Mouse (Mus musculus): Measurements from ENCODE around the gene Pax5. TPM values are rescaled to one million over a fixed set of nuclear protein-coding genes. Genes with fewer than 3 reads are reported as not detected.

Gene Pax5
- polyA plus RNA-seq, 1 experiment from 2014 or later: not detected

DNA sequence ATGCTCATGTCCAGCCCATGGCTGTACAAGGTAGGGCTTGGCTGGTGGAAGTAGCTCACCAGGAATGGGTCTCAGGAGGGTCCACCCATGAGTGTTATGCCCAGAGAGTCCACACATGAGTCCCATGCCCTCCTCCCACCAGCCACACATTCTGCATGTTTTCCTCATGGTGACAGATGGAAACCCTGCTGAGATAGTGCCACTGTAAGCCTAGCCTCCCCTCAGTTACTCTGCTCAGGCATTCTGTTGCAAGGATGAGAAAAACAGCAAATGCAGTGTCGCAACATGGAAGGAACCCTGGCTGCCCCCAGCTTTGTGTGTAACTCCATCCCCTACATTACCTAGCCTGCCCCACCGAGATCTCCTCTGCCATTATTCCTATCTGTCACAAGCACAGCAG is 117.2 kb downstream of the Pax5 start:
- no peaks in the 10 kb centered on the region; the same call in none of the 2 replicates for H3K27me3 ChIP-seq
- no peak overlapping the region for H3K27ac ChIP-seq
- H3K4me1 ChIP-seq (replicated peaks): no peaks in the 10 kb centered on the region
- no peak for ATAC-seq (ENCODE audit: insufficient number of reproducible peaks, insufficient read depth, low FRiP score, low TSS enrichment, low read depth)
- H3K4me2 ChIP-seq: no peak overlapping the region
- no peak overlapping the region for H3K9ac ChIP-seq (replicated peaks)
- WGBS: 90% methylated on average over 2 of the region's 2 CpGs
- no peaks in the 10 kb centered on the region for H3K36me3 ChIP-seq
- H3K4me3 ChIP-seq (replicated peaks): no peak overlapping the region
- H3K9me3 ChIP-seq: no peaks in the 10 kb centered on the region

DNA sequence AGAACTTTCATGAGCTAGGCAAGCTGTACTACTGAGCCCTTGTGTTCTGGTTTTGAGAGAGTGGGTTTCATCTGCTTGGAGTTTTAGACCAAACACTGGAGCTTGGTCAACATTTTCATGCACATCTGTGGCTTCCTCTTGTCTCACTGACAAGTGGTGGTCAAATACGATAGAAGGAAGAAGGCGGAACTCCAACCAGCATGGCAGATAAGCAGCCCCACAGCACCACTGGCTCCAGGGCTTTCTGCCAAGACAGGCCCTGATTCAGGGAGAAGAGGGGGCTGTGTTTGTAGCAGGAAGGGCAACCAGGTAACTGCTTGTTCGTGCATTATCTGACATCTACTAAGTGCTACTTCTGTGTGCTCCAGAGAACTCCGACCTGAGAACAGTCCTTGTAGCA is 127.6 kb downstream of the Pax5 start:
- no peak overlapping the region for H3K4me2 ChIP-seq
- peaks cover 9% of the 10 kb centered on the region for H3K27me3 ChIP-seq
- H3K27ac ChIP-seq: no peak overlapping the region
- no peak overlapping the region for H3K9ac ChIP-seq (replicated peaks)
- WGBS: 92% methylated on average over 4 of the region's 4 CpGs
- H3K36me3 ChIP-seq: no peaks in the 10 kb centered on the region
- H3K4me1 ChIP-seq (replicated peaks): no peaks in the 10 kb centered on the region
- H3K9me3 ChIP-seq: no peaks in the 10 kb centered on the region
- ATAC-seq (ENCODE audit: insufficient number of reproducible peaks, insufficient read depth, low FRiP score, low TSS enrichment, low read depth): no peak
- no peak overlapping the region for H3K4me3 ChIP-seq (replicated peaks)

DNA sequence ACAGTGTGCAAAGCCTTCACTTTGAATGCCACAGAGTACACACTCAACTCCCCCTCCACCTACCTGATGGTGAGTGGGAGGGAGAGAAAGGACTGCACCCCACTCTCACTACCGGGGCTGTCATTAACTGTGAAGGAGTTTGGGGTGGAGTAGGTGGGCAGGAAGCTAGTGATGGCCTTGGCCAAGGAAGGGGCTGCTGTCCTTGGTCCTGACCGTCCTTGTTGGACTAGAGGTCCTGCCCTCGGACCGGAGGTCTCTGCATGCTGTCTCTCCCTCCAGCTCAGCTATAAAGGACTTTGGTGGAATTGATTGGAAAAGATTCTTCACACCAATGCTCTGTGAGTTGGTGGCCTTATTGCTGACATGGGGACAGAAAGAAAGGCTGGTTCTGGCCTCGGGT is 131.7 kb downstream of the Pax5 start:
- no peaks in the 10 kb centered on the region for H3K9me3 ChIP-seq
- WGBS: 42% methylated on average over 5 of the region's 5 CpGs
- no peak for ATAC-seq (ENCODE audit: insufficient number of reproducible peaks, insufficient read depth, low FRiP score, low TSS enrichment, low read depth)

DNA sequence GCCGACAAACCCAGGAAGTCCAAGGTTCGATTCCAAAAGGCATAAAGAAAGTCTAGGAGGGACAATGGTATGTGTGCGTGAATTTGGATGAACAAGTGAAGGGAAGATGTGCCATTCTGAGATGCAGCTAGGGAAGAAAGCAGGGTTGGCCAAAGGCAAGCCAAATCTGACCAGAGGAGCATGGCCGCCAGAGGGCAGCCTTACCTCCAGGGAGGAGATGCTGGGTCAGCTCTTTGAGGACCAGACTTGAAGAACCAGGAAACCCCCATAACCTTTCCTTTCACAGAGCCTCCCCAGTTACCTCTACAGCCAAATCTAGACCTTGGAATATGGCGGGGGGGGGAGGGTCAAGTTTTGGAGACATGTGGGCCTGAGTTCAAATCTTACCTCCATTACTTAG is 133.0 kb downstream of the Pax5 start:
- no peak overlapping the region for H3K27ac ChIP-seq
- H3K9ac ChIP-seq (replicated peaks): no peak overlapping the region
- no peak overlapping the region for H3K4me2 ChIP-seq
- H3K36me3 ChIP-seq: no peaks in the 10 kb centered on the region
- peaks cover 16% of the 10 kb centered on the region for H3K27me3 ChIP-seq
- WGBS: 43% methylated on average over 5 of the region's 5 CpGs
- H3K9me3 ChIP-seq: no peaks in the 10 kb centered on the region
- ATAC-seq (ENCODE audit: insufficient number of reproducible peaks, insufficient read depth, low FRiP score, low TSS enrichment, low read depth): no peak
- H3K4me3 ChIP-seq (replicated peaks): no peak overlapping the region
- no peaks in the 10 kb centered on the region for H3K4me1 ChIP-seq (replicated peaks)

More for the DNA sequence above, 131.7 kb downstream of the Pax5 start:
- H3K4me3 ChIP-seq (replicated peaks): no peak overlapping the region
- no peak overlapping the region for H3K4me2 ChIP-seq
- H3K27me3 ChIP-seq: peaks cover 16% of the 10 kb centered on the region
- H3K4me1 ChIP-seq (replicated peaks): no peaks in the 10 kb centered on the region
- H3K27ac ChIP-seq: no peak overlapping the region
- no peak overlapping the region for H3K9ac ChIP-seq (replicated peaks)
- no peaks in the 10 kb centered on the region for H3K36me3 ChIP-seq

DNA sequence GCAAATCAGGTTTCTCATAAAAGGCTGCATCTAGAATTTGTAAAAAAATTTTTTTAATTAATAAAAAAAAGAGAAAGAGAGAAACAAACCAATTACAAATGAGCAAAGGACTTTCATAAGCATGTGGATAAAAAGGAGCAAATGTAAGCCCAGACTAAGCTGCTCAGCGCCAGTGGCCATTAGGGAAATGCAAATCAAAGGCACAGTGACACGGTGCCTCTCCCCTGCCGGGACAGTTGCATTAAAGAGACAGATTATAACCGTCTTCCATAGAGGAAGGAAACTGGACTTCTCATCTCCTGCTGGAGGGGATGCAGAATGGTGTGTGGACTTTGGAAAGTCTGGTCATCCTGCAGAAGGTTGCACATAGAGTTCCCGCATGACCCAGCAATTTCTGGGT is 133.5 kb downstream of the Pax5 start:
- Histone ChIP-seq H3K4me1 (replicated peaks) (no peaks in the 10 kb centered on the region), H3K4me3 (replicated peaks) (no peak overlapping the region), H3K9me3 (no peaks in the 10 kb centered on the region), H3K4me2 (no peak overlapping the region), H3K27ac (no peak overlapping the region), H3K36me3 (no peaks in the 10 kb centered on the region), H3K27me3 (peaks cover 16% of the 10 kb centered on the region), H3K9ac (replicated peaks) (no peak overlapping the region)
- WGBS: 43% methylated on average over 5 of the region's 5 CpGs
- ATAC-seq (ENCODE audit: insufficient number of reproducible peaks, insufficient read depth, low FRiP score, low TSS enrichment, low read depth): no peak

DNA sequence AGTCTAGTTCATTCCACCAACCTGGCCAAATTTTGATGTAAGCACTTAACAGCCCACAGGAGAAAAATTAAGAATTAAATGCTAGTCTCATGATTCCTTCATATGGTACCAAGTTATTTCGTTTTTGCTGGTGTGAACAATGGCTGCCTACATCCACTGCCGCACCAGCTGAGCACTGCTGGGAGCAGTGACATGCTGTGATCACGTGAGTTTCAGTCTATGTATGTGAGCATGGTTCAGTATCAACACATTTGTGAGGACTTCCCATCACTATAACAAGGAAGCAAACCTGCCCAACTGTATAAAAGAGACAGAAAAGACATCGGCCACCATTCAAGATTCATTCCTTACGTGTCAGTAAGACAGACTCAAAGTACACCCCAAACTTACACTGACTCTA is 137.3 kb downstream of the Pax5 start:
- WGBS: 88% methylated on average over 5 of the region's 5 CpGs
- Histone ChIP-seq H3K9me3 (no peaks in the 10 kb centered on the region), H3K36me3 (no peaks in the 10 kb centered on the region), H3K4me3 (replicated peaks) (no peak overlapping the region), H3K27ac (no peak overlapping the region), H3K4me1 (replicated peaks) (peaks cover 12% of the 10 kb centered on the region; the same call in 1 of the 2 replicates), H3K4me2 (no peak overlapping the region), H3K27me3 (peaks cover 15% of the 10 kb centered on the region), H3K9ac (replicated peaks) (no peak overlapping the region)
- no peak for ATAC-seq (ENCODE audit: insufficient number of reproducible peaks, insufficient read depth, low FRiP score, low TSS enrichment, low read depth)

DNA sequence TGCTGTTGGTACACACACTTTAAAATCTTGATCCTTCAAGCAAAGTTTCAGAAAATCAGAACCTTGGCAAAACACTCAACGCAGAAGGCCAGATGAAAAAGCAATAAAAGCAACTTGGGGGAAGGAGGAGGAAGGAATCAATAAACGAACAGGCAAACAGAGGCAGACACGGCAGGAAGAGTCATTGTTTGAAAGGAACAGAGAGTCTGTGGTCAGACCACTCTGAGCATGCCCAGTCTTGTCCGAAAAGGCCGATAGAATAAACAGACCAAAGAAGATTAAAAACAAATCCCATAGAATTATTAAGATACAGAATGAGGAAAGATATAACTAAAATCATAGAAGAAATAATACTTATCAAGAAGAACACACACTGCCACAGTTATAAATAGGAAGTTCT is 137.9 kb downstream of the Pax5 start:
- Histone ChIP-seq H3K4me3 (replicated peaks) (no peak overlapping the region), H3K27ac (no peak overlapping the region), H3K36me3 (no peaks in the 10 kb centered on the region), H3K9ac (replicated peaks) (no peak overlapping the region), H3K9me3 (no peaks in the 10 kb centered on the region), H3K4me2 (no peak overlapping the region), H3K27me3 (peaks cover 15% of the 10 kb centered on the region), H3K4me1 (replicated peaks) (peaks cover 12% of the 10 kb centered on the region; the same call in 1 of the 2 replicates)
- ATAC-seq (ENCODE audit: insufficient number of reproducible peaks, insufficient read depth, low FRiP score, low TSS enrichment, low read depth): no peak
- 59% methylated on average over 5 of the region's 5 CpGs for WGBS

DNA sequence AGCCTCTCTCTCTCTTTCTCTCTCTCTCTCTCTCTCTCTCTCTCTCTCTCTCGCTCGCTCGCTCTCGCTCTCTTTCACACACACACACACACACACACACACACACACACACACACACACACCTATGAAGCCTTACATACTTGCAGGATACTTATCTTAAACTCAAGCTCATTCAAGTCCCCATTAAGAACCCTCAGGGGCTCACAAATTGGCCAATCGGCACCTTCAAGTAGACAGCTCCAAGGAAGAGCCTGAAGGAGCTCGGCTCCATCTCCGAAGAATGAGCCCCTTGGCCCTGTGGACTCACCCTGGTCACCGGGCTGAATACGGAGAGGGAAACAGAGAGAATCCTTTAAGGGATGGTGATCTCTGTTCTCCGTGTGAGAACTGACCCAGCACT is 141.1 kb downstream of the Pax5 start:
- peaks cover 16% of the 10 kb centered on the region; the same call in 1 of the 2 replicates for H3K4me1 ChIP-seq (replicated peaks)

DNA sequence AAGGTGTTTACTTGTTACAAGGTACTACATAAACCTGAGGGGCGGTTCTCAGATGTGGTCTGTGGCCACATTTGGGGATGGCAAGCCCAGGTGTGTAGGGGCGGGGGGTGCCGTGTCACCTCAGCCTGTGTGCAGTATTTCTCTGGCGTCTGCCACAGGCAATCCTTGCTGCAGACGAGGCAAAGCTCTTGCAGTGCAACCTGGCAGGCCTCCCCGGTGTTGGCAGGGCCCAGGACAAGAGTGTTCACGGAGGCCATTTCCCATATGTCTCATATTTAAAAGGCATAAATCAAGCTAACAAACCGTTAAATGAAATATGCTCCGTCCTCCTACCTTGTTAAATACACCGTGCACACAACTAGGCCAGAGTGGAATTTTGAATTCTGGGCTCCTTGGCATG is 141.6 kb downstream of the Pax5 start:
- Histone ChIP-seq H3K9ac (replicated peaks) (no peak overlapping the region), H3K9me3 (no peaks in the 10 kb centered on the region), H3K36me3 (no peaks in the 10 kb centered on the region), H3K27ac (no peak overlapping the region), H3K27me3 (peaks cover 29% of the 10 kb centered on the region), H3K4me1 (replicated peaks) (peaks cover 16% of the 10 kb centered on the region; the same call in 1 of the 2 replicates), H3K4me3 (replicated peaks) (no peak overlapping the region), H3K4me2 (no peak overlapping the region)
- WGBS: 41% methylated on average over 10 of the region's 10 CpGs
- ATAC-seq (ENCODE audit: insufficient number of reproducible peaks, insufficient read depth, low FRiP score, low TSS enrichment, low read depth): no peak

More for the DNA sequence above, 141.1 kb downstream of the Pax5 start:
- H3K4me2 ChIP-seq: no peak overlapping the region
- H3K27ac ChIP-seq: no peak overlapping the region
- H3K36me3 ChIP-seq: no peaks in the 10 kb centered on the region
- H3K9ac ChIP-seq (replicated peaks): no peak overlapping the region
- ATAC-seq (ENCODE audit: insufficient number of reproducible peaks, insufficient read depth, low FRiP score, low TSS enrichment, low read depth): no peak
- WGBS: 74% methylated on average over 10 of the region's 10 CpGs
- peaks cover 25% of the 10 kb centered on the region for H3K27me3 ChIP-seq
- H3K9me3 ChIP-seq: no peaks in the 10 kb centered on the region
- H3K4me3 ChIP-seq (replicated peaks): no peak overlapping the region

DNA sequence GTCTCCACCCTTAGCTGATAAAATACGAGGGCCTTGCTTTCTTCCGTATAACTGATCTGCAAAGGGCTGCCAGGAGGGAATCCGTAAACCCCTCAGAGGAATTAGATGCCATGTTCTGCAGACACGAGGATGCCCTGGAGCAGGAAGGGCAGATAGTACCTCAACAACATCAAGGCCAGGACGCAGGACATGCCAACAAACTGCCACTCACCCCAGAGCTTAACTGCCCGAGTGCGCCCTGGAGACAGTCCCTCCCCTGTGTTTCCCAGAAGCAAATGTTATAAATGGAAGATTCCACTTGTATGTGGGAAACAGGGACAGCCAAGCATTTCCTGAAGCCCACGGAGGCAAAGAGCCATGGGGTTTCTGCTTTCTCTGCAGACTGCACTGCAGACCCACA is 143.9 kb downstream of the Pax5 start:
- H3K9me3 ChIP-seq: no peaks in the 10 kb centered on the region
- no peak overlapping the region for H3K27ac ChIP-seq
- peaks cover 42% of the 10 kb centered on the region for H3K27me3 ChIP-seq
- no peak overlapping the region for H3K4me2 ChIP-seq
- WGBS: 72% methylated on average over 8 of the region's 8 CpGs
- no peak overlapping the region for H3K9ac ChIP-seq (replicated peaks)
- no peak for ATAC-seq (ENCODE audit: insufficient number of reproducible peaks, insufficient read depth, low FRiP score, low TSS enrichment, low read depth)
- H3K4me3 ChIP-seq (replicated peaks): no peak overlapping the region
- H3K36me3 ChIP-seq: no peaks in the 10 kb centered on the region
- H3K4me1 ChIP-seq (replicated peaks): peaks cover 16% of the 10 kb centered on the region; the same call in 1 of the 2 replicates

DNA sequence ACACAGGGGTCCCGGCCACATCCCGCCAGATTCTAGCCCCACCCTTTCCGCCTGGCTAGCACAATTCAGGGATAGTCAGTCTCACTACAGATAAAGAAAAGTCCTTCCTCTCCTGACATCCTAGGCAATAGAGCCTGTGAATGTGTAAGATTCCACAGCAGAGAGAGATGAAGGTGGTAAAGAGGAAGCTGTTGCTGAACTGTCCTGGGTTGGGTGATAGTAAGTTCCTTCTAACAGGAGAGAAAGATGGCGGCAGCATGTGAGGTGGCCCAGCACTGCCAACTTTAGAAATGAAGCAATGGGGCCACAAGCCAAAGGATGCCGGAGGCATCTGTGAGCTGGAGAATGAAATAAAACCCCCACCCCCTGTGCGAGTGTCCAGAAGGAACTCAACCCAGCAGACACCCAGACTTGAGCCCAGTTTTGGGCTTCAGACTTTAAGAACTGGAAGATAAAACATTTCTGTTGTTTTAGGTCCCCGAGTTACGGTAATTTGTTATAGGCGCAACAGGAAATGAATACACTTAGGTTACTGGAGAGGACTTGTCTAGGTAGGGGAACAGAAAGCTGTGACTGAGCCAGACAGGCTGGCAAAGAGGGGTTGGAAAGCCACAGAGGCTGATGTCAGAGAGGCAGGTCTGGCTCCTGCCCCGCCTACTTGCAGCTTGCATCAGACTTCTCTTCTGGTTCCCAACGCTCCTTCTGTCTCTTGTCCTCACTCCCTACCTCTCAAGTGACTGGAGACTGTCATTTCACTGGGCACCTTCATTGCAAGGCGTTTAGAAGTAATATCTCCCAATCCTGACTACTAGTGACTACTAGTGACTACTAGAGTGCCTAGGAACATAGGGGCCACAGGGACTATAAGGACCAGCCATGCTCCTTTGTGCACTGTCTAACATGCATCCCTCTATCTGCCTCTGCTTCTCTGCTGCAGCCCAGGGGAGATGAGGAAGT is 144.9 kb downstream of the Pax5 start:
- Histone ChIP-seq H3K4me1 (replicated peaks) (peaks cover 16% of the 10 kb centered on the region; the same call in 1 of the 2 replicates), H3K27me3 (peaks cover 49% of the 10 kb centered on the region), H3K4me2 (no peak overlapping the region)

More for the DNA sequence above, 144.9 kb downstream of the Pax5 start:
- Histone ChIP-seq H3K4me3 (replicated peaks) (no peak overlapping the region), H3K27ac (no peak overlapping the region), H3K9me3 (no peaks in the 10 kb centered on the region), H3K9ac (replicated peaks) (no peak overlapping the region), H3K36me3 (no peaks in the 10 kb centered on the region)
- ATAC-seq (ENCODE audit: insufficient number of reproducible peaks, insufficient read depth, low FRiP score, low TSS enrichment, low read depth): no peak
- WGBS: 78% methylated on average over 12 of the region's 12 CpGs

All from limb, embryonic 12.5 days (tissue).